Mouse (Mus musculus) heart, embryonic 11.5 days (tissue): ENCODE measurements around the gene Cdk2ap2. TPM values are rescaled to one million over a fixed set of nuclear protein-coding genes. Genes with fewer than 3 reads are reported as not detected.

Source experiments
- ATAC-seq: fragments of 200-750 bp; cut with Nextera tagmentation; replicated peaks from 2 replicates; pipeline ENCODE4 v1.8.0; 2017; ENCODE audit warnings: moderate library complexity; ENCODE audit not compliant: insufficient number of reproducible peaks, low FRiP score, low TSS enrichment
- H3K27ac ChIP-seq: fragments of 300-500 bp; sonication (generic); 2 replicates; pipeline ENCODE4 v1.5.1; 2014; ENCODE audit warnings: mild to moderate bottlenecking, low read depth, low read length
- H3K27me3 ChIP-seq: fragments of 300-500 bp; sonication (generic); 2 replicates; pipeline ENCODE4 v1.6.1; 2014; ENCODE audit warnings: mild to moderate bottlenecking, low read length, mixed read lengths; ENCODE audit not compliant: control insufficient read depth, insufficient read depth
- H3K36me3 ChIP-seq: fragments of 300-500 bp; sonication (generic); 2 replicates; pipeline ENCODE4 v1.6.1; 2014; ENCODE audit warnings: mild to moderate bottlenecking, low read length, moderate library complexity, mixed read lengths; ENCODE audit not compliant: control insufficient read depth, insufficient read depth
- H3K4me1 ChIP-seq: fragments of 300-500 bp; sonication (generic); 2 replicates; pipeline ENCODE4 v1.6.1; 2014; ENCODE audit warnings: low read length; ENCODE audit not compliant: control insufficient read depth, insufficient read depth
- H3K4me2 ChIP-seq: fragments of 300-500 bp; sonication (generic); 2 replicates; pipeline ENCODE4 v1.6.1; 2014; ENCODE audit warnings: mild to moderate bottlenecking, moderate library complexity
- H3K4me3 ChIP-seq: fragments of 300-500 bp; sonication (generic); 2 replicates; pipeline ENCODE4 v1.5.1; 2014; ENCODE audit warnings: low read depth, low read length
- H3K9ac ChIP-seq: fragments of 300-500 bp; sonication (generic); 2 replicates; pipeline ENCODE4 v1.6.1; 2014; ENCODE audit warnings: mild to moderate bottlenecking, low read depth, low read length, moderate library complexity
- H3K9me3 ChIP-seq: fragments of 300-500 bp; sonication (generic); replicated peaks from 2 replicates; pipeline ENCODE4 v1.6.1; 2016; ENCODE audit warnings: low read length; ENCODE audit not compliant: control insufficient read depth
- WGBS: fragments of 180-500 bp; shearing (Covaris S2); extraction: QIAGEN DNeasy Blood & Tissue Kit; methylation state at CpG from one replicate; pipeline ENCODE4 v1.1.7; 2014; ENCODE audit not compliant: insufficient replicate concordance; 5-methylcytosine and 5-hydroxymethylcytosine counted together
- polyA plus RNA-seq: library from polyadenylated mRNA; unstranded; fragments of >200 nt; fragmentation: Nextera tagmentation; extraction: Ambion mirVana; gene quantifications from 2 replicates; pipeline ENCODE4 v1.2.1, GENCODE M21; 2014

Gene Cdk2ap2
- polyA plus RNA-seq, 1 experiment from 2014 or later: 63.4 TPM

GRCm38 (mm10) chr19:4101466-4101865 is 4.5 kb downstream of the Cdk2ap2 start:
- Histone ChIP-seq H3K27ac (no peak overlapping the region), H3K27me3 (peaks cover 34% of the 10 kb centered on the region), H3K4me1 (peaks cover 27% of the 10 kb centered on the region), H3K4me3 (no peak overlapping the region), H3K9me3 (no peaks in the 10 kb centered on the region), H3K4me2 (no peak overlapping the region; the same call in 1 of the 2 replicates), H3K9ac (no peak overlapping the region), H3K36me3 (no peaks in the 10 kb centered on the region)
- no peak for ATAC-seq
- WGBS: 65% methylated on average over 6 of the region's 6 CpGs

GRCm38 (mm10) chr19:4102049-4102448 is 5.1 kb downstream of the Cdk2ap2 start:
- no peak for ATAC-seq
- Histone ChIP-seq H3K36me3 (no peaks in the 10 kb centered on the region), H3K27ac (no peak overlapping the region), H3K4me1 (peaks cover 25% of the 10 kb centered on the region), H3K27me3 (peaks cover 34% of the 10 kb centered on the region), H3K9ac (no peak overlapping the region), H3K9me3 (no peaks in the 10 kb centered on the region), H3K4me3 (no peak overlapping the region), H3K4me2 (no peak overlapping the region)
- WGBS: 79% methylated on average over 2 of the region's 2 CpGs

- no peak overlapping the region for H3K9ac ChIP-seq
- no peaks in the 10 kb centered on the region for H3K9me3 ChIP-seq
- no peaks in the 10 kb centered on the region for H3K36me3 ChIP-seq
- no peak overlapping the region for H3K27ac ChIP-seq
- peaks cover 34% of the 10 kb centered on the region for H3K27me3 ChIP-seq
- no peak overlapping the region for H3K4me2 ChIP-seq
- no peak overlapping the region for H3K4me3 ChIP-seq
- peaks cover 23% of the 10 kb centered on the region for H3K4me1 ChIP-seq
- WGBS: 84% methylated on average over 12 of the region's 12 CpGs
- ATAC-seq: no peak
These were observed 5.6 kb downstream of the Cdk2ap2 start for GRCm38 (mm10) chr19:4102626-4103025.

- H3K9ac ChIP-seq: no peak overlapping the region
- no peak overlapping the region for H3K27ac ChIP-seq
- H3K4me1 ChIP-seq: peaks cover 18% of the 10 kb centered on the region
- no peak overlapping the region for H3K4me3 ChIP-seq
- no peaks in the 10 kb centered on the region for H3K36me3 ChIP-seq
- no peaks in the 10 kb centered on the region for H3K9me3 ChIP-seq
- H3K4me2 ChIP-seq: no peak overlapping the region
- H3K27me3 ChIP-seq: peaks cover 34% of the 10 kb centered on the region
- ATAC-seq: no peak
- WGBS: 92% methylated on average over 18 of the region's 18 CpGs
These were observed 6.3 kb downstream of the Cdk2ap2 start for GRCm38 (mm10) chr19:4103294-4103693.

- H3K36me3 ChIP-seq: no peaks in the 10 kb centered on the region
- 44% methylated on average over 3 of the region's 3 CpGs for WGBS
- no peak overlapping the region for H3K9ac ChIP-seq
- H3K9me3 ChIP-seq: no peaks in the 10 kb centered on the region
- no peak overlapping the region for H3K4me2 ChIP-seq
- H3K4me1 ChIP-seq: peaks cover 15% of the 10 kb centered on the region
- H3K27ac ChIP-seq: no peak overlapping the region
- H3K27me3 ChIP-seq: peaks cover 34% of the 10 kb centered on the region
- H3K4me3 ChIP-seq: no peak overlapping the region
- ATAC-seq: no peak
These were observed 6.8 kb downstream of the Cdk2ap2 start for GRCm38 (mm10) chr19:4103792-4104191.

- Histone ChIP-seq H3K9ac (no peak overlapping the region), H3K4me2 (no peak overlapping the region), H3K27me3 (peaks cover 30% of the 10 kb centered on the region), H3K4me3 (no peak overlapping the region), H3K27ac (no peak overlapping the region), H3K4me1 (peaks cover 8% of the 10 kb centered on the region), H3K36me3 (no peaks in the 10 kb centered on the region), H3K9me3 (no peaks in the 10 kb centered on the region)
- ATAC-seq: no peak
- 82% methylated on average over 16 of the region's 16 CpGs for WGBS
These were observed 7.8 kb downstream of the Cdk2ap2 start for GRCm38 (mm10) chr19:4104675-4105194.

GRCm38 (mm10) chr19:4106654-4107053 is 9.7 kb downstream of the Cdk2ap2 start:
- no peak overlapping the region for H3K4me2 ChIP-seq
- no peak overlapping the region for H3K9ac ChIP-seq
- WGBS: 83% methylated on average over 14 of the region's 14 CpGs
- no peaks in the 10 kb centered on the region for H3K9me3 ChIP-seq
- H3K4me3 ChIP-seq: no peak overlapping the region
- no peak overlapping the region for H3K27ac ChIP-seq
- H3K4me1 ChIP-seq: no peaks in the 10 kb centered on the region
- H3K36me3 ChIP-seq: no peaks in the 10 kb centered on the region
- peaks cover 15% of the 10 kb centered on the region for H3K27me3 ChIP-seq
- no peak for ATAC-seq

GRCm38 (mm10) chr19:4108535-4108934 is 11.6 kb downstream of the Cdk2ap2 start:
- Histone ChIP-seq H3K4me1 (0 out of 2 replicates have a peak, but pooled peaks cover 1% of the 10 kb centered on the region), H3K9ac (no peak overlapping the region), H3K9me3 (no peaks in the 10 kb centered on the region), H3K36me3 (peaks cover 5% of the 10 kb centered on the region), H3K27ac (no peak overlapping the region), H3K4me2 (no peak overlapping the region), H3K27me3 (no peaks in the 10 kb centered on the region), H3K4me3 (no peak overlapping the region)
- ATAC-seq: no peak
- 84% methylated on average over 9 of the region's 9 CpGs for WGBS
